Mouse (Mus musculus): Measurements from ENCODE around the gene Ptpn4.
A peak's percentile ranks its signal among the peaks of the same experiment; 100 is the strongest.

Gene Ptpn4

DNA sequence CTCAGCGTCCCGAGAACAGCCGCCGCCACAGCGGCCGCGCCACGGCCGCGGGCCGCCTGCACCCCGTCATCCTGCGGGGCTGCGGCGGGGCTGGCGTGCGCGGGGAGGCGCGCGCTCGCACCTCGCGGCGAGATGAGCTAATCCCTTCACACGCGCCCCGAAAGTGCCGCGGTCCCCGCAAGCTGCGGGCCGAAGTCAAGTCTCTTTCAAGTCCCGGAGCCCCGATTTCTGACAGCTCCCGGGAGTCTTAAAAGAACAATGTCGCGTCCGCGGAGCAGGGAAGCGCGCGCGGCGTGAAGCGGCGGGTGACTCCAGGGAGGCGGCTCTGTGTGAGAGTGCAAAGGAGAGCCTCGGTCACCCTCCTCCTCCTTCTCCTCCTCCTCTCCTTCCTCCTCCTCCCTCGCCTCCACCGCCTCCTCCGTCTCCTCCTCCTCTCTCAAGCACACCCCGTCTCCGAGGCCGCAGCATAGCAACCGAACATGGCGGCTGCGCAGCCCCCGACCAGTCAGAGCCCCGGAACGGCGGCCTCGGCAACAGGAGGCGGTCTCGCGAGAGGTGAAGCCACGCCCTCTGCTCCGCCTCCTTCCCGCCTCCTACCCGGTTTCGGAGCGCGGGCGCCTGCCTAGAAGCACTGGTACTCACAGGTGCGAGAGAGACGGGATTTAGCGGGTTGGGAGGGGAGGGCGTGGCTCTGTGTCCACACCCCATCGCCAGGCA is at the start of gene Ptpn4:
TSS of gene Ptpn4 (minus strand) at position 579 of the 717 bp plus-strand sequence.
- peak; percentile 97 for ATAC-seq (ENCODE audit: low TSS enrichment)

DNA sequence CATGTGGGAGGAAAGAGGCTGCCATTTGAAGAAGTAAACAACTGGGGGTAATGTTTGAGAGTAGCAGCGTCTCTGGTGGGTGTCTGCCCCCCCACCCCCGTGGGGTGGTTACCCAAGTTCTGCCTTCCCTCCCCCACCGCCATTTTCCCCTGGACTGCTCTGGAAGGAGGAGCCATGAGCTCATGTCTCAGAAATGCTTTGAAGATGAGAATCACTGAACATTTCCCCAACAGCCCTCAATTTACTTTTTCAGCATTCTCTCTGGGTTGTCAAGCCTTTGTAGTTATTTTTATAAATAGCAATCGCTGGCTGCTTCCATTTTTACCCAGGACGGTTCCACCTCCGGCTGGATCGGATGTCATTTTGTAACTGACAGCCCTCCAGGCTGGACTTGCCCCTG is 48.9 kb upstream of the Ptpn4 start:
- 0 out of 2 replicates have a peak, but pooled peaks have one; percentile 10 for ATAC-seq (ENCODE audit: low TSS enrichment)

DNA sequence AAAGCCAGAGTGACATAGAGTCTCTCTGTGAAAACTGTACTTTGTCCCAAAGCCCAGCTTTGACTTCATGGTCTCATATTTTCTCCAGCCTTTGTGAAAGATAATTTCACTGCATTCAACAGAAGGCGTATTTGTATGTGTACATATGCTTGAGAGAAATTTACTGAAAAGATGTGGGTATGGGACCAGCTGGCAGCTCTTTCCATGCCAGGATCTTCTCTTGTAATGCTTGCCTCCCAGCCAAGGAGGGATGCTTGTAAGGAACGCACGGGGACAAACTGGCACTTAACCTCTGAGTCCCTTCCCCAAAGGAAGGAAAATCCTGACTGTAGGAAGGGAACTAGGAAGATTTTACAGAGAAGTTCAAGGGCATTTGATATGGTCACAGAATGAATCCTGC is 46.9 kb upstream of the Ptpn4 start:
- ATAC-seq (ENCODE audit: low TSS enrichment) = peak; percentile 79

DNA sequence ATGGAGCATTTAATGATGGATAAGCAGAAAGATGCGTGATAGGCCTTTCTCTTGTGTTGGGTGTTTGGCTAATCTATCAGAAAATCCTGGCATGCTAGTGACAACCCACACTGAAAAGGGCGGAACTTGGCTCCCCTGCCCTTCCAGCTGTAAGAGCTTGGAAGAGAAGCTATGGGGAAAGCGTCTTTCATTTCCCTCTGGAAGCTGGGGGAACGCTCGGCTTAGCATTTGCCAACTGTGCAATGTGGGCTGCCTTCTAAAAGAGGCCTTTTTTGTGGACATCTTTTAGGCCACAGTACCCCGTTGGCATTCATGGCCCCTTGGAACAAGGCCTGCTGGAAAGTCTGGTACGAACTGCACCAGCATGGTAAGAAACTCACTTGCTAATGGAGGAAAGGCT is 41.5 kb upstream of the Ptpn4 start:
- ATAC-seq (ENCODE audit: low TSS enrichment) = peak; percentile 86

DNA sequence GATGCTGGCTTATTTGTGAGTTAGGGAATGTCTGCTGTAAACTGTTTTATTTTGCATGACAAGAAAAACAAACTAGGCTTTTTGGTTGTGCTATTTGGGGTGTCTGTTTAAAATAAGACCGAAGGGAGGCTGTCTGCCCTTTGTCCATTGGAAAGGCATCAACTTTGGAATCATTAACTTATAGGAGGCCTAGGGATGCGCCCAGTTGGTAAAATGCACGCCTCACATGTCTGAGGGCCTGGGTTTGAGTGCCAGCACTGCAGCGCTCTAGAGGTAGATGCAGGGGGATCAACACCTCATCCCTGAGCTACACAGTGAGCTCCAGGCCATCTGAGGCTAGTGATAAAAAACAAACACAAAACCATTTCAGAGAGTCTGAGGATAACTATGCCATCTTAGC is 40.1 kb upstream of the Ptpn4 start:
- no peak for ATAC-seq (ENCODE audit: low TSS enrichment)

DNA sequence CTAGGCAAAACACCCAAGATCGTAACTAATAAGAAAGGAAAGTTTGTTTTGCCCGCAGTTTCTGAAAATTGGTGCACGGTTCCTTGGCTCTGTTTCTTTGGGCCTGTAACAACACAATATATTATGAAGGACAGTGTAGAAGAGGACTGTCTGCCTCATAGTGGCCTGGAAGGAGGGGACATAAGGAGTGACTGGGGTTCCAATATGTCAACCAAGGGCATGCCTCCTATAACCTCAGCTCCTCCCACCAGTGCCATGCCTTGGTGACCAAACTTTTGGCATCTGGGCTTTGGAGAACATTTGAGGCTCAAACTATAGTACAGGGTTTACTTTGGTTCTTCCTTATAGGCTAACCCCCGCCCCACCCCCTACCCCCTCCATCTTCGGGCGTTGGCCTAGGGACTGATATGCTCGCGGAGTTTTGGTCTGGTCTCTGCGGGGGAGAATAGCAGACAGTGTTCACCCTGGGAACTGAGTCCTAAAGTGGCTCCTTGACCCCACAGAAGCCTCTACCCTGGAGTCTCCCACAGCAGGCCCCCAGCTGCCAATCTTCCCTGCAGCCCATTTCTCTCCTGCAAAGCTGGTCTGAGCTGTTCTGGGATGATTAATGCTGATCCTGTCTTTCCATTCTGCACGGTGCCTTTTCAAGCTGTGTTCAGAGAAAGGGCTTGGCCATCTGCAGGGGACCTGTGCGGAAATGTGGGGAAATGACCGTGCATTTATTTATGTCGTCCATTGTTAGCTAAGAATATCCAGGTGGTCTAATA is 31.2 kb upstream of the Ptpn4 start:
- ATAC-seq (ENCODE audit: low TSS enrichment) = no peak

DNA sequence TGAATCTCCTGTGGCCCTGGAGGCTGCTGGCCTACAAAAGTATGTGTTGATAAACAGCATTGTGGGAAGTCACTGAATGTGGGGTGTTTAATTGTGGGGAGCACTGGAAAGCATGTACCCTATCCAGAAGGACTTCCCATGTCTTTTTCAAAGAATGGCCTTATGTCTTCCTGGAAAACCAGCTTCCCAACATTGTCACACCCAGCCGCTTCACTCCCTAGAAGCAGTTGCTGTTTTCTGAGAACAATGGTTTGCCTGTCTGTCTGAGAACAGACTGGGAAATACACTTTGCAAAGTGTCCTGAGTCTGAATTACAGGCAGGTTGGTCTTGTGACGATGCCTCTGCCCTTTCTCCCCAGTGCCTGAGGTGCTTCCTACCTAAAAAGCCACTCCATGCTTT is 29.9 kb upstream of the Ptpn4 start:
- ATAC-seq (ENCODE audit: low TSS enrichment) = no peak

DNA sequence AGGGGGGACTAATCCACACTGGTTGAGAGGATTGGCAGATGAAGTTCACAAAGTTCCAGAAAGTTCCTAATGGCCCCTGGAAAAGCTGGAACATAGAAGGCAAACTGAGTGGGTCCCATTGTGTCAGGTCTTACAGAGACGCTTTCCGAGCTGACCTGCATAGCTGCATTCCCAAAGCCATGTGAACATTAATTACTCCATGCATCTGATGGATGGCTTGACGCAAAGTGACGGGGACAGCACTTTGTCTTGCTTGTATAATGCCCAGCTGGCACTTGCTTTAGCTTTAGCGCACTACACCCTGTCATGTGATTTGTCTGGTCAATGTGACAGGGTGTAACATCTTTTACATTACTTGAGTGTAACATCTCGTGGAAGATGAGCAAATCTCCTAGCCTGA is 27.9 kb upstream of the Ptpn4 start:
- no peak for ATAC-seq (ENCODE audit: low TSS enrichment)

DNA sequence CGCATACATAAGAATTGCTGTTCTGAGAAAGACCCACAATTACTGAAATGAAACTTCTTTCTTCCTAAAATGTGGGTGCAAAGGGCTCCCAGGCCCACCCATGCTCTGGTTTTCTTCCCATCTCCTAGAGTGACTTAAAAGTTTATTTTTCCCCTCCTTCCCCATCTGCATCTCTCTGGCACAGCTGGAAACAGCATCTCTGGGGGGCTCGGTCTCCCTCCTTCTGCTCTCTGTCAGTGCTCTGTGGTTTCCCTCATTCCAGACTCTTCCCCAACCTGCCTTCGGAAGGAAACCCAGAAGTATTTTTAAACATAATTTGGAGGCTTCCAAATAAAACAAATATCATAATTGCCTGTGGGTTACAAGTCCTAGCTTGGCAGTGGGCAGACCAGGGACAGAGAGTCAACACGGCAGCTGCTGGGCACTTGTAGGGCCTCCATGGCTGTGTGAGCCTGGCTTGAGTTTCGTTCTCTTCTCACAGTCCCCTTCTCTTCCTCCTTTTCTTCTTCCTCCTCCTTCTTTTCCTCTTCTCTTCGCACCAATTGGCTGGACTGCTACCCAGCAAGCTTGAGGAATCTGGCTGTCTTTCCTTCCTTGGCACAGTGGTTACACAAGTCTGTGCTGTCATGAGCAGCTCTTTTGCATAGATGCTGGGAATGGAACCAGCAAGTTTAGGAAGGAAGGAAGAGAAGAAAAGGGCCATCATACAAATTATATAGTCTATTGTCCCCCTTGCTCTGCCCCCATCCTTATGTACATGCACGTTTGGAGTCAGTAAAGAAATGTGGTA is 26.3 kb upstream of the Ptpn4 start:
- peak; percentile 93 for ATAC-seq (ENCODE audit: low TSS enrichment)

DNA sequence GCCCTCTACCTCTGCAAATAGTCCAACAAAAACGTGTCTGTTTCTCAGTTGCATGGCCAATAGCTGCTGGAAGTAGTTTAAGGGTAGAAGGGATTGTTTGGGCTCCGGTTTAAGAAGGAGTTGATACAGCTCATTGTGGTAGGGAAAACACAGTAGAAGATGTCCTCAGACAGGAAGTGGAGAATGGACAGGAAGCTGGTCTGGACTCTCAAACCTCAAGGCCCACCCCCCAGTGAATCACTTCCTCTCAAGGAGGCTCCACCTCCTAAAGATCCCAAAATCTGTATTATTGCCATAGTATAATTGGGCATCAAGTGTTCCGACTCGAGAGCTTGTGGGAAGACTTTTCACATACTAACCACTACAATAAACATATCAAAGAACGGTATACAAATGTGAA is 22.2 kb upstream of the Ptpn4 start:
- ATAC-seq (ENCODE audit: low TSS enrichment) = no peak

DNA sequence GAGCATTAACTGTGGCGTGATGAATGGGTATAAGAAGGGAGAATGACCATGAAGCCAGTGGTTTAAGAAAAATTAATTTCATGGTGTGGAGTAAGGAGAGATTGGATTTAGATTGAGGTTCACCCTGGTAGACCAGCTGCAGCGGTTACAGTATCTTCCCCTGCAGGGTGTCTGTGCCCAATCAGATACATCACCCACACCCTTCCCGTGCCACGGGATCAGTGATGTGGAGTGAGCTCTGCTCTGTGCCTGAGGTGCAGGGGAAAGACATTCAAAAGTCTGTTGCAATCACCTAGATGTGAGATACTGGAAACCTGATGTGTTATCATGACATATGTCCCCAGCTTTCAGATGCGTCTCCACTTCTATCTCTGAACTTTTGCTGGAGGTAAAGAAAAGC is 15.6 kb upstream of the Ptpn4 start:
- no peak for ATAC-seq (ENCODE audit: low TSS enrichment)

DNA sequence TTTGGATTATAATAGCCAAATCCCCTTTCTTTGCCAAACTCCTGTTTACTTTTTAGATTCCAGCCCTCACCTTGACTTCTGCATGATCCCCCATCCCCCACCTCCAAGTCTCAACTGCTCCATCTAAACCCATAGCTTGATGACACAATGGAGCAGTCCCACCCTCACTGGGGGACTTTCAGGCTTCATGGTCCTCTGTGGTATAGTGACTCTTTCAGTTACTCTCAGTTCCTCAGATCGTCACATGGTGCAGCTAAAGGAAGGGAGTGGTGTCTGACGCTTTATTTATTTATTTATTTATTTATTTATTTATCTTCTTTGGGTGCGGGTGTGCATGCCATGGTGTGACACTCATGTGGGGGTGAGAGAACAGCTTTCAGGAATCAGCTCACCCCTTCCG is 14.9 kb upstream of the Ptpn4 start:
- ATAC-seq (ENCODE audit: low TSS enrichment) = no peak

DNA sequence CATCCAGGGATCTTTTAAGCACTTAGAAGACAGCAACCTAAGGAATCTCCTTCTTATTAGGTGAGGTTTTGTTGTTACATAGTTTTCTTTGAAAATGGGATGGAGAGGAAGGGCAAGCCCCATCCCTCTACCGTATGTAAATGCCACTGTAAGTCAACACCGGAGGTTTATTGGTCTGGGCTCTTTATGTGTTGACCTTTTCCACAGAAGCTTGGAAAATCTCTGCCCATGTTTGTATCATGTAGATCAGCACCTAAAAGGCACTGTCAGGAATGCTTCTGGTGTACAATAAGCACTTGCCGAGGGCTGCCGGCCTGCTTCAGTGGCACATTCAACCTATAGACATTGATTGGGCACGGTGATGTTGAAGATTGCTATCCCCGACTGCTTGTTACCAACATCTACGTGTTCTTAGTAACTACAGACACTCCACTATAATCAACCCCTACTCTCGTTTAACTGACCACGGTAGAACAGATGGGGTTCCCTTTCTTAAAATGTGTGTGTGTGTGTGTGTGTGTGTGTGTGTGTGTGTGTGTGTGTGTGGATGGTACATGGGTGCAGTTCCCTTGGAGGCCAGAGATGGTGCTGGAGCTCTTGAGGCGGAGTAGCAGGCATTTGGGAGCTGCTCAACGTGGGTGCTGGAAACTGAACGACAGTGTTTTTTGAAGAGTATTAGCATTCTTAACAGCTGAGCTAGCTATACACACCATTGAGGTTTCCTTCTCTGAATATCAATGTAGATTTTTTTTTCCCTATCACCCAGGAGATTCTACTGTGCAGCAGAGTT is 11.9 kb upstream of the Ptpn4 start:
- ATAC-seq (ENCODE audit: low TSS enrichment) = no peak

DNA sequence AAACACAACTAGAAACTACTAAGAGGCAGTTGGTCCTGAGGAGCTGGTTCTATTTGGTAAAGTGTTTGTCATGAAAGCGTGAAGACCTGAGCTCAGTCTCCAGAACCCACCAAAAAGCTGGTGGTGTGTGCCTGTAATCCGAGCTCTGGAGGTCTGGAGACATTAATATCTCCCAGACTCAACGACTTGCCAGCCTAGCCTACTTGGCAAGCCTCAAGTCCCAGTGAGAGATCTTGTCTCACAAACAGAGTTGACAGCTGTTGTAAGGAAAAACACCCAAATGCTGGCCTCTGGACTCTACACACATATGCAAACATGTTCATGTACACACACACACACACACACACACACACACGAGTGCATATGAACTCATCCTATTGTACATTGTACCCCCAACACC is 7.9 kb upstream of the Ptpn4 start:
- no peak for ATAC-seq (ENCODE audit: low TSS enrichment)

DNA sequence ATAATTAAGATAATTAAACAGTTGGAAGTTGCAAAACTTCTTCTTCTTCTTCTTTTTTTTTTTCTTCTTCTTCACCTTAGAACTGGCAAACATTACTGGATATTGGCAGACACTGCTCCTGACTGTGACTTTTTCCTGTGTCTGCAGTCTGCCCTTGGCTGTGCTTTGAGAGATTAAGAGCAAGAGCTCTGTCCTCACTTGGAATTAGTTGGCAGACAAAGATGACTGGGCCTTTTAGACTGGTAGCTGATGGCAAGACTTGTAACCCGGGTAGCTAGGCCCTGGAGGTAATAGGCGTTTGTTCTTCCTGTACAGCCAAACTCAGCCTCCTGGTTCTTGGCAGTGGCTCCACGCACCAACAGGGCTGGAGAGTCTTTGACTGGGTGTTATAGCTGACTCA is 5.7 kb upstream of the Ptpn4 start:
- no peak for ATAC-seq (ENCODE audit: low TSS enrichment)

DNA sequence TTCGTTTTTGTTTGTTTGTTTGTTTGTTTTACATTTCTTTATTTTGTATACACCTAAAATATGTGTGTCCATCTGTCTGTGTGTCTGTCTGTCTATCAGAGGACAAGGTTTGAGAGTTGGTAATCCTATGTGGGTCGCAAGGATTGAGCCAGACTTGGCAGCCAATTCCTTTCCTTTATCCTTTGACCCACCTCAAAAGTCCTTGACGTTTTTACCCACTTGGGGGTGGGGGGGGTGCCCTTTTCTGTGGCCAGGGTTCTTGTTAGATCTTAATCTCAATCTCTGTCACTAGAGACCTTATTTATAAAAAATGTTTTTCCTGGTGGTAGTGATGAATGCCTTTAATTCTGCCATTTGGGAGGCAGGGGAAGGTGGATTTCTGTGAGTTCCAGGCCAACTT is 828 bp upstream of the Ptpn4 start:
- ATAC-seq (ENCODE audit: low TSS enrichment) = no peak

DNA sequence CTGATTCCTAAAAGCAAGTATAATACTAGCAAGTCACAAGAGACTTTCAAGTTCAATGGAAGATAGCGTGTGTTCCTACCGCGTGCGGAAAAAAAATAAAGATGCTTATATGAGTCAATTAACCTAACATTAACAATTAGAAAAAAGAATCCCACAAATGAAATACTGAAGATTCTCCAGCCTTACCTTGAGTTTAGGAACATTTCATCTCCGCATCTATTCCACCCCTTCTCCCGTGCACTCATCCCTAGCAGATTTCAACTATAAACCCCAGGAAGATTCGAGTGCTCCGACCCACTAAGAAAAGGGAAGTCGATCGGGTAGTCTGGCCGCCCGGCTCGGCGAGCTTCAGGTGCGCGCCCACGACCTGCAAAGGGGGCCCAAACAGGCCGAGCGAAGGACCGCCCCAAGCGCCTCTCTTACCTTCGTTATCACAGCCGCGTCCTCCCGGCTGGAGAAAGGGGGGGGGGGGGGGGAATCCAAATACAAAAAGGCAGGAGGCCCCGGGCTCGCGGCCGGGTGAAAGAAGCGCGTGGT is 866 bp downstream of the Ptpn4 start:
- peak; percentile 9; the same call in 1 of the 2 replicates for ATAC-seq (ENCODE audit: low TSS enrichment)

DNA sequence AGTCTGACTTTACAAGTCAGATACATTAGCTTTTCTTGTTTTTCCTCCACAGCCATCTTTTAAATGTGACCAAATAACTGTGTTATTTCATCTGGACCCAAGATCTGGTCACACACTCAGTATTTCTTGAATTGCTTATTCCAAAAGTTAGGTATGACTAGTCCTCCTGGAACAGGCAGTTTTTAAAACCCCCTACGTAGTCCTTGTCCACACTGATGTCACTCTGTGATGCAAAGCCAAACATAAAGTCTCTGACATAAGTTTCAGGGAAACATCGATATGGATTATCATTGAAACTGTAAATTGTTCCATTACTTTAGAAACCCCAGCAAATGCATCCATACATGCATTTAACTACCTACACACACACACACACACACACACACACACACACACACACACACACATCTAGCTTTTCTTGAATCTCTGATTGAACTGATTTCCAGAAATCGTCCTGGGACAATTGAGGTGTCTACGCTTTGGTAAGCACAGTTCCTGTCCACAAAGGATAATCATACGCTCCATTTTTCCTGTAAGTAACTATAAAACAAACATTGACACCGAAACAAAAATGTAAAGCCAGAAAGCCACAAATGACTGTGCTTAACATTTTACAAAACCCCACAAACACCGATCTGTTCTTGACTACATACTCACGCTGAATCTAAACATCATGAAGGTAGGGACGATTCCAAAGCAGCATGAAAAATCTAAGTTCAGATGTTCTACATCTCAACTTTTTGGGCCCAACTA is 1.5 kb downstream of the Ptpn4 start:
- no peak for ATAC-seq (ENCODE audit: low TSS enrichment)

DNA sequence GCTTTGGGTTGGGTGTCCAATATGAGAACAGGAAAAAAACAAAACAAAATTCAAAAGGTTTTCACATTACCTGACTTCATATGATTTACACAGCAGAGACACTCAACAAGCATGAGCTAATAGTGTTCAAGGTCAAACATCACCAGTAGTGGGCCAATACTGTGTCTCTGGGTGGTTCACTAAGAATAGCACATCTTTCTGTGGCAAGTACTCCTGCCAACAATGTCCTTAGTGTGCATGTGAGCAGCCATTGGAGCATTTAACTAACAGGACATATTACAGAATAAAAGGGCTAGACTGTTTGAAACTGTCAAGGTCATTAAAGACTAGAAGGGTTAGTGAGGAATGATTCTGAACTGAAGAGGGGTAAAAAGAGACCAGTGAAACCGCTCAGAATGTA is 9.3 kb downstream of the Ptpn4 start:
- ATAC-seq (ENCODE audit: low TSS enrichment) = no peak

DNA sequence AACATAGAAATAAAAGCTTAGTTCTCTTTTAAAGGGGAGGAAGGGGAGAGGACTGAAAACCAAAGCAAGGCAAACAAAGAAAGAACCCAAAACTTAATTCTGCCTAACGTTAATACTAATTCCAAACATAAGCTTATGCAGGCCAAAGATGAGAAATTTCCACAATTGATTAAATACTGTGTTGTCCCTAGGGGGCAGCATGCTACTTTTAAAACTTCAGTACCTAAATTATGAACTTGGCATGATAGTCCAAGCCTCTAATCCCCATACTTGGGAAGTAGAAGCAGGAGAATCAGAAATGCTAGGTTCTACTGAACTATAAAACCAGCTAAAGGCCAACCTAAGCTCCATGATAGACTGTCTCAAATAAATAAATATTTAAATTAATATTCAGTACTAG is 18.7 kb downstream of the Ptpn4 start:
- ATAC-seq (ENCODE audit: low TSS enrichment) = peak; percentile 73

DNA sequence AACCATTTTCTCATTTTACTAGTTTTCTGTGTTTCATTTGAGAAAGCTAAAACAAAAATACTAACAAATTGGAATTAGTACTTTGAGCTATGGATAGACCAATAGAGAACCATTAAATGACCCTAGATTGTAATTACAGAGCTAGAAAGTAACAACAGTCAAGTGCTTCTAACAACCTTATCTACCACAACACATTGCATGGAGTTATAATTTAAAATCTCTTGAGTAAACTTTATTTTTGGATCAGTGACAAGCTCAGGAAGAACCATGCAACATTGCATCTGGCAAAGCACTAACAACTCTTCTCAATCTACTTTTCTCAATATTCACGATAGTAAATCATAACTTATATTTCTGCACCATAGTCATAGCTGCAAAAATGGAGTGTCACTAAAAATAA is 29.7 kb downstream of the Ptpn4 start:
- ATAC-seq (ENCODE audit: low TSS enrichment) = no peak

Data from frontal cortex, adult (tissue).